Mouse (Mus musculus): ENCODE measurements around the gene Cdk2ap2.

- TF ChIP-seq CTCF (IDR thresholded peaks at IDR 0.05; ENCODE audit: borderline replicate concordance, insufficient read depth, low read length) (no peak), POLR2A (IDR thresholded peaks at IDR 0.05; ENCODE audit: low read depth, low read length) (no peak)
Observed at GRCm38 (mm10) chr19:4080511-4081009, 16.4 kb upstream of the Cdk2ap2 start.

Measured in embryonic fibroblast, embryonic 13.5 days (primary cell).